Mouse (Mus musculus): Measurements from ENCODE around the gene Dhx34.

The Dhx34 gene

GRCm38 (mm10) chr7:16208781-16209665 lies 12.8 kb downstream of the Dhx34 start:
- no peak for DNase-seq

- no peak for DNase-seq
Measured at GRCm38 (mm10) chr7:16207496-16207895, 14.3 kb downstream of the Dhx34 start.

- DNase-seq = no peak
Measured at GRCm38 (mm10) chr7:16207076-16207475, 14.8 kb downstream of the Dhx34 start.

GRCm38 (mm10) chr7:16204791-16205190 lies 17.0 kb downstream of the Dhx34 start:
- no peak for DNase-seq

- DNase-seq = no peak
Measured at GRCm38 (mm10) chr7:16203505-16203903, 18.3 kb downstream of the Dhx34 start.

- DNase-seq = no peak
Measured at GRCm38 (mm10) chr7:16202756-16203504, 18.9 kb downstream of the Dhx34 start.

GRCm38 (mm10) chr7:16201136-16201535 lies 20.7 kb downstream of the Dhx34 start:
- no peak for DNase-seq

- no peak for DNase-seq
Measured at GRCm38 (mm10) chr7:16198540-16198939, 23.3 kb downstream of the Dhx34 start.

GRCm38 (mm10) chr7:16197166-16197565 lies 24.7 kb downstream of the Dhx34 start:
- no peak for DNase-seq

GRCm38 (mm10) chr7:16196616-16197015 lies 25.2 kb downstream of the Dhx34 start:
- DNase-seq = no peak

- no peak for DNase-seq
Measured at GRCm38 (mm10) chr7:16193702-16194101, 28.1 kb downstream of the Dhx34 start.

GRCm38 (mm10) chr7:16192315-16192714 lies 29.5 kb downstream of the Dhx34 start:
- DNase-seq = peak; percentile 76

GRCm38 (mm10) chr7:16187494-16187893 lies 34.3 kb downstream of the Dhx34 start:
- no peak for DNase-seq

- peak; percentile 64 for DNase-seq
Measured at GRCm38 (mm10) chr7:16183663-16184062, 38.2 kb downstream of the Dhx34 start.

- no peak for DNase-seq
Measured at GRCm38 (mm10) chr7:16178114-16178513, 43.7 kb downstream of the Dhx34 start.

GRCm38 (mm10) chr7:16175542-16175931 lies 46.3 kb downstream of the Dhx34 start:
- DNase-seq = no peak

- DNase-seq = peak; percentile 21
Measured at GRCm38 (mm10) chr7:16174597-16175541, 47.0 kb downstream of the Dhx34 start, which contains the start of gene Meis3. Gene Meis3 (plus strand): TSS chr7:16175090.

- no peak for DNase-seq
Measured at GRCm38 (mm10) chr7:16173146-16173545, 48.7 kb downstream of the Dhx34 start.

- DNase-seq = no peak
Measured at GRCm38 (mm10) chr7:16172586-16173140, 49.2 kb downstream of the Dhx34 start.

- no peak for DNase-seq
Measured at GRCm38 (mm10) chr7:16172141-16172581, 49.7 kb downstream of the Dhx34 start.

GRCm38 (mm10) chr7:16162036-16162435 lies 59.8 kb downstream of the Dhx34 start:
- no peak for DNase-seq

GRCm38 (mm10) chr7:16161302-16161701 lies 60.5 kb downstream of the Dhx34 start:
- no peak for DNase-seq
